Mouse (Mus musculus) monocyte, adult 2 months (primary cell): Measurements from ENCODE around the gene Tnfrsf22.

ENCODE experiments used
- DNase-seq, 2 experiments: peaks; one replicate each; pipeline ENCODE4 v3.0.0; 2022; ENCODE audit warnings: low spot score in 2 of 2, low read depth in 1 of 2

Tnfrsf22 gene

DNA sequence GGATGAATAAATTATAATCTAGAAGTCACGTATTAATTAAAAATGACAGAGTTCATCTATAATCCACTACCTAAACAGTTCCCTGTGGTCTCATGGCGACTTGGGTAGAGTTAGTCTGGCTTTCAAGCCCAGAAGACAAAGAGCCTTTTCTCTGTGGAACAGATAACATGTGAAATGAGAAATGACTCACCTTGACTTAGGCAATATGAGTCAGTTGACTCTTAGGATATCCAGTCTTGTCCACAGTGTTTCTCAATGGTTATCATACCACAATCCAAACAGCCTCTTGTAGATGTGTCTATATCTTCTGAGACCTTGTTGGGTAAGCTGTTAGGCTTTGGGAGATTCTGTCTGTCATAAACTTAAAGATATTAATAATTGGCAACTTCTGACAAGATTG lies 18.0 kb downstream of the Tnfrsf22 start:
- DNase-seq = no peak

- no peak for DNase-seq
These were observed 20.0 kb downstream of the Tnfrsf22 start for GRCm38 (mm10) chr7:143629501-143629900.

DNA sequence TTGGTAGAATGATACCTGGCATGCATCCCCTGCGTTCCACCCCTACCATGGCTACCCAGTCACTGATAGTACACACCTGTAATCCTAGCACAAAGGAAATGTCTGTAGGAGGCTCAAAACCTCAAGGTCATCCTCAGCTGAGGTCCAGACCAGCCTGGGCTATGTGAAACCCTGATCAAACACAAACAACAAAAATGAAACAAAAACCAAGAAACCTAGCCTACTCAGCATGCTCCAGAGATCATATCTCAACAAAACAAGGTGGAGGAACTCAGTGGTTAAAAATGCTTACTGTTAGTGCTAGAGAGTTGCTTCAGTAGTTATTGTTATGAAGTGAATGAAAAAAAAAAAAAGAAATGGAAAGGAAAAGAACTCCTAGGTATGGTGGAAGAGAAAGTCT lies 20.9 kb downstream of the Tnfrsf22 start, which contains the start of gene Tnfrsf26:
Gene Tnfrsf26, minus strand, starts transcription at position 183 of the 400 bp plus-strand sequence.
- no peak for DNase-seq

GRCm38 (mm10) chr7:143627555-143628286 lies 21.7 kb downstream of the Tnfrsf22 start:
- peak; percentile 6 to 35 for DNase-seq

DNA sequence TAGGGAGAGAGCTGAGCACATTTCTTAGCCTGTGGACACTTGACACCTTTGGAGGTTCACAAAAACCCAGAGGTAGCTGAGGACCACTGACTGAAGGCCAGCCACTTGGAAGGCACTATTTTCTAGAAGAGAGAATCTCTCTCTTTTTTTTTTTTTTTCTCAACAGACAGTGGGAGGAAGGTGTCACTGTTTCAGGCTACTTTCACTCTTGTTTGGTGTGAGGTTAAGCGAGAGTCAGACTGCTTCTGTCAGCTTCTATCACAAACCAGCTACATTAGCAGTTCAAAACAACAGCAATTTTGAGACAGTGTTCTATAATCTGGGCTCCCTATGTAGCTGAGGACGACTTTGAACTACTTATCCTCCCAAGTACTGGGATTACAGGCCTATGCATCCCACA lies 23.3 kb downstream of the Tnfrsf22 start:
- DNase-seq = no peak

DNA sequence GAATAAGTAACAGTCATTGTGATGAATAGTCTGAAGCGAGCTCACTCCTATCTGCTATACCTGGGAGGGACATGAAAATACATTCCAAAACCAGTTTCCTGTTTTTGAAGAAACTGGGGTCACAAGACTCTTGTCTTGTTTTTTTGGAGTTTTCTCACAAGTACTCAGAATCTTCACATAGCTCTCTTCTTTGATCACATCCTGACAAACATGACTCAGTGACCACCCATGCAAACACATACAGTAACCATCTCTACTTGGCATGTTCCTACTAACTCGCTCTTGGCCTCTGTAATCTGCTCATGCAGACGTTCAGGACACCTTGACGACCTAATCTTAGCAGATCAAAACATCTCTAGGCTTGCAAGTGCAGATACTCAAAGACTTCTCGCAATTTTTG lies 24.3 kb downstream of the Tnfrsf22 start:
- no peak for DNase-seq

- DNase-seq = no peak
These were observed 24.9 kb downstream of the Tnfrsf22 start for GRCm38 (mm10) chr7:143624561-143624960.

DNA sequence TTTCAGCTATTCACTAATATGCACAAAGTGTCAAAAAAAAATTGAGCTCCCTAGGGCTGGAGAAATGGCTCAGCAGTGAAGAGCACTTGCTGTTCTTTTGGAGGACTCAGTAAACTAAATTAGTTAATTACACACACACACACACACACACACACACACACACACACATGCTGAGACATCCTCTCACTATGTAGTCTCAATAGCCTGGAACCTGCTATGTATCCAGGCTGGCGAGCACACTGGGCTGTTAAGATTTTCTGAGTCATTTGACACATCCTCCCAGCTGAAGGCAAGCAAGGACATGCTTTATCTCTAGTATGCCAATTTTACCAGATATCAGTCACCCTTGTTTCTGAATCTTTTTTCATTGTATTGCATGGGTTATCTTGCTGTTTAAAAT lies 28.5 kb downstream of the Tnfrsf22 start:
- DNase-seq = no peak

- DNase-seq = no peak
These were observed 34.9 kb downstream of the Tnfrsf22 start for GRCm38 (mm10) chr7:143614404-143615135.

- DNase-seq = no peak
These were observed 37.2 kb downstream of the Tnfrsf22 start for GRCm38 (mm10) chr7:143612215-143612614.

GRCm38 (mm10) chr7:143605321-143605720 lies 44.1 kb downstream of the Tnfrsf22 start:
- no peak for DNase-seq

- no peak for DNase-seq
These were observed 44.6 kb downstream of the Tnfrsf22 start for GRCm38 (mm10) chr7:143604889-143605288.

GRCm38 (mm10) chr7:143601705-143602104 lies 47.8 kb downstream of the Tnfrsf22 start:
- no peak for DNase-seq

DNA sequence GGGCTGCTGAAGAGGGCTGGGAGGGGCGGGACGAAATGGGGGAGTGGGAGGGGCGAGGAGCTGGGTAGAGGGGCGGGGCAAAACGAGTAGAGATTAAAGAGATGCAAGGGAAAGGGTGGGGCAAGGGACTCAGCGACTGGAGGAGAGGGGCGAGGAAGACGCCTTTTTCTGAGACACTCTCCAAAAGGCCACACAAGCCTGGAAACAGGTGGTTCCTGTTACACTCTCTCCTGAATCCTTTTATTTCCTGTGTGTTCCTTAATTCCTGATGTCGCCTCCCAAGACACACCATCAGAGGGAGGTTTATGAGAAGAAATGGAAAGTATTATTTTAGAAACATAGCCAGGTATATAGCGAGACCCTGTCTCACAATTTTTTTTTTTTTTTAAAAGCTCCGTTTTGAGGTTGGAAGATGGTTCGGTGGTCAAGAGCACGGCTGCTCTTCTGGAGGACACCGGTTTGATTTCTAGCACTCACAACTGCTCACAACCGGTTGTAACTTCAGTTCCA lies 49.2 kb downstream of the Tnfrsf22 start:
- no peak for DNase-seq

- DNase-seq = peak; percentile 91 to 93
These were observed 49.8 kb downstream of the Tnfrsf22 start, which contains the start of gene Cars for GRCm38 (mm10) chr7:143599428-143600230. Cars (minus strand) TSS chr7:143600090.

- DNase-seq = no peak
These were observed 54.6 kb downstream of the Tnfrsf22 start for GRCm38 (mm10) chr7:143594865-143595264.

DNA sequence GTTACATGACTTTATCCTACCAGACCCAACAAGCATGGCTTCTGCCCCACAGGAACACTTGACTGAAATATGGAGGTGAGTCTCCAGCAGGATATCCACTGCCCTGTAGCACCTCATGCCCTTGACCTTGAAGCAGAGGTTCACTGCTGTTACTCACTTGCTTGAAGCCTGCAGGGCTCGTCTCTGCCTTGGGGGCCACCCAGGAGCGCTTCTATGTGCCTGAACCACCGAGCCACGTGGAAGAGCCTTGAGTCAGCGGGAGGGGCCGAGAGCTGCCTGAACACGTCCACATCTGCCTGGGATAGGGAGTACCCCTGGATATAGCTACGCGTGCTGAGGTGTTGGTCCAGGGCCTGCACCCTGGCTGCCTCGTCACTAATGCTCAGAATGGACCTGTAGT lies 57.2 kb downstream of the Tnfrsf22 start:
- DNase-seq = no peak

DNA sequence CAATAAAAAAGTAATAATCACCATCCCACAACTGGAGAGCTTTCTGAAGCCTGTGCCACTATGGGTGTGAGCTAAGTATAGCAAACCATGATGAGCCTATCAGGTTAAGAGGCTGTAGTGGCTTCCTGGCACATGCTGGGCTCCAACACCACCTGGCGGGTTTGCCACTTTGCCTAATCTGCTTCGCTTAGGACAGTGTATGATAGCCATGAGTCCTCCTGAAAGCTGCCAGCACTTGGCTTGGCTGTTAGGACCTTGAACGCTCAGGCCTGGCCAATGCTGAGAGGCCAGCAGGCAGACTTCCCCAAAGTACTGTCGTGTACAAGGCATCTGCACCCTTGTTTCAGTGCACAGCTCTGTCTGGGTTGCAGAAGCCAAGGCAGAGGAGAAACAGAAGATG lies 61.5 kb downstream of the Tnfrsf22 start:
- DNase-seq = no peak

DNA sequence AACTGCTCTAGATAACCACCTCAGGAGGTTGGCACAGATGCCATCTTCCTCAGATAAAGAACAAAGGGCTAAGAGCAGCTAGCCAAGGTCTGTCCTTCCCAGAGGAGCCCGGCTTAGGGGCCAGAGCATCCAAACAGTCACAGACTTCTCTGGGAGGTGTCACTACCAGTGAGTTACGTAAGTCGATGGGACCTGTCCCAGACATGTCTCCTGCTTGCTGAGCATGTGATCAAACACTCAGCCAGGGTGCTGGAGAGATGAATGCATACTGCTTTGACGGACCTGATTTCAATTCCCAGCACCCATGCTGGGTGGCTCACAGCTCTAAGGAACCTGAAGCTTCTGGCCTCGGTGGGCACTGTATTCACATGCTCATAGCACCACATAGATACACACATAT lies 61.9 kb downstream of the Tnfrsf22 start:
- no peak for DNase-seq
